Mouse (Mus musculus): ENCODE results near the gene Plscr5.
"Not testable (repeated sequence)": the region's sequence is repeated elsewhere in the genome, so short reads cannot be mapped to it uniquely, and the experiment has no call there.

Plscr5 gene

DNA sequence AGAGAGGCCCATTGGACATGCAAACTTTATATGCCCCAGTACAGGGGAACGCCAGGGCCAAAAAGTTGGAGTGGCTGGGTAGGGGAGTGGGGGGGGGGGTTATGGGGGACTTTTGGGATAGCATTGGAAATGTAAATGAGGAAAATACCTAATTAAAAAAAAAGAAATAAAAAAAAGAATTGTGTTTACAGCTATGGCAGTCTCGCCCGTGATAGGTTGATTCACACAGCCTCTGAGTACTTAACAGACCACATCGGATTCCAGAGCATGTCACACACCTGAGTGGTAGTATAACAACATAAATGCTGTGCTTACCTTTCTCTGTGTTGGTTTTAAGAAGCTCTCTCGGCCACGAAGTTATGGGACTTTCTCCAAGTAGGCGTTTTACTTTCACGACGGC, at the start of gene Plscr5:
Gene Plscr5 (plus strand): TSS at position 301 of the 400 bp plus-strand sequence.
- DNase-seq, result not testable (repeated sequence)

DNA sequence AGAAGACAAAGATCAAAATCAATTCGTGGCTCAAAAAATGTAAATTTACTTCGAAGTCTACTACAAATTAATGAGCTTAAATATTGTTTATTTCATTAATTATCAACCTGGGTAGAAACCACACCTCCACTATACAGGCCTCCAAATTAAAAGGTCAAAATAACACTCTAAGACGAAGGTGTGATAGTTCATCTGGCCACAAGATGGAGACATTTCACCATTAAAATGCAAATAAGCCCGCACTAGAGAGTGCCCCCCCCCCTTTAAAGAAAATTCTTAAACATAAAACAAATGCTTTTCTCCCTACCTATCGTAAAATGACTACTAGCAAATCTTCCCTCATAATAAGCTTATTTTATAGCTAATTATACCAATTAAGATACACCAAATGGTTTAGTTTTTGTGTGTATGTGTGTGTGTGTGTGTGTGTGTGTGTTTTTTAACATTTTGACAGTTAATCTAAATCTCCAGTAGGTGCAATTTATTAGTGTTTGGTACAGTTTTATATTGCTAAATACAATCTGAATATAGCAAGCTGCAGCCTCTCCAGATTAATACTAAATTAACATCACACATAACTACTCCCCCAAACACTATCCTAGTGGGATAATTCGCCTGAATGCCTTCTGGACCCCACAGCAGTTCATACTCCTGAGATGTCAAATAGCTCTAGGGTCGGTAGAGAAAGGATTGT, 45.0 kb upstream of the Plscr5 start:
- DNase-seq, result peak; percentile 47

DNA sequence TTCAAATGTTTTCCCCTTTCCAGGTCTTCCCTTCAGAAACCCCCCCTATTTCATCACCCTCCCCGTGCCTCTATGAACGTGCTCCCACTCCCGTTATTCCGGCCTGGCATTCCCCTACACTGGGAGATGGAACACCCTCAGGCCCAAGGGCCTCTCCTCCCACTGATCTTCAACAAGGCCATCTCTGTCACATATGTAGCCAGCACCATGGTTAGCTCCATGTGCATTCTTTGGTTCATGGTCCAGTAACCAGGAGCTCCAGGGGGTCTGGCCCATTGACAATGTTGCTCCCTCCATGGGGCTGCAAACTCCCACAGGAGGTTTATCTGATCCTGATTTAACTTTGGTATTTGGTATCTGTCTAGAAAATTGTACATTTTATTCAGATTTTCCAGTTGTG, 30.5 kb upstream of the Plscr5 start:
- peak; percentile 6 for DNase-seq

DNA sequence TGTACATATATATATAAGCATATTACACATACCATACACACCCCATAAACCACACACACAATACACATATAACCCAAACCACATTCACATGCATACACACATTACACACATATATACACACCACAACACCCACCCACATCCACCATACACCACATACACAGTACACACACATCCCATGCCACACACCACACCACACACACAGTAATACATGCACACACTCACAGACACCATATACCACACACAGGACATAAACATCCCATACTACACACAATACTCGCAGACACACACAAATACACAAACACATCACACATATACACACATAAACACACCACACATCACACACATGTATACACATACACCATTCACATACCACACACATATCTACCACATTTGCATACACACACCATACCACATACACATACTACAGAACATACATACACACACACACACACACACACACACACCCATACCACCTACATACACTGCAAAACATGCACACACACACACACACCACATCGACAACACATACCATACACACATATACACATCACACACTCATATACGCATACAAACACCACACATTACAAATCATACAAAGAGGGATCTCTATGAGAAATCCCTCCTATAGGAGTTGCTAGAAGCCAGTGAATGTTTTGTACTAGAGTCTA, 19.3 kb upstream of the Plscr5 start:
- DNase-seq, result no peak

DNA sequence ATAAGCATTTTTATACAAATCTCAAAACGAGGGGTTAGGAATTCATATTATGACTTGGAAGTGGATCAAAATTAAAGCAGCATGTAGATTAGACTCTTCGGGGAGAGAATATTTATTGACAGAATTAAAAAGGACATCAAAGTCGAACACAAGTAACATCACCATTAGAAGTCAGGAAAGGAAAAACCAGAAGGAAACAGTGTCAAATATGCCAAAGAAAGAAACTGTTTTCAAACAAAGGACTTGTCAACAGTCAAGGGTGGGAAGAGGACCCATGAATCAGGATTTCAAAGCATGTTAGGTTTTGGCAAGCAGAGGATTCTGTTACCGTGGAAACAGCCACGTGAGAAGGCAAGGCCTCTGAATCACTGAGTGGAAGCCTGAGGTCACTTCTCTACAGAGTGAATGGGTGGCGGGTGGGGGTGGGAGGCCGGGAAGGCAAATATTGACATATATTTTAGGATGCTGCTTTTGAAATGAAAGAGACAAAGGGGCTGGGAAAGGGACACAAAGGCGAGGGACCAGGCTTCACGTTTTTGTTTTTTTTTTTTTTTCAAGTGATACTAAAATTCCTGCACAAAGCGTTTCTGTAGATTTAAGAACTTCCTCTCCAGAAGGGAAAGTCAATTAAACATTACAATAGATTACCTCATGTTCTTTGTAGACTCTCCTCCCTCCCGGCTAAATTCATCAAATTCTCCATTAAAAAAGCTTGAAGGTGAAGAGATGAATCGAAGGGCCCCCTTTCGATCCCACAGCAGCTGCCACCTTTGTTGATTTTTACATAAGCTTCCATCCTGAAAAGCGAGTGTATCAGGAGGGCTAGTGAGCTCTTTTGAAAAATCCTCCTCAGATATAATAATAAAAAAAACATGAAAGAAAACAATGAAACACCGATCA, 18.3 kb upstream of the Plscr5 start:
- peak; percentile 9 for DNase-seq

DNA sequence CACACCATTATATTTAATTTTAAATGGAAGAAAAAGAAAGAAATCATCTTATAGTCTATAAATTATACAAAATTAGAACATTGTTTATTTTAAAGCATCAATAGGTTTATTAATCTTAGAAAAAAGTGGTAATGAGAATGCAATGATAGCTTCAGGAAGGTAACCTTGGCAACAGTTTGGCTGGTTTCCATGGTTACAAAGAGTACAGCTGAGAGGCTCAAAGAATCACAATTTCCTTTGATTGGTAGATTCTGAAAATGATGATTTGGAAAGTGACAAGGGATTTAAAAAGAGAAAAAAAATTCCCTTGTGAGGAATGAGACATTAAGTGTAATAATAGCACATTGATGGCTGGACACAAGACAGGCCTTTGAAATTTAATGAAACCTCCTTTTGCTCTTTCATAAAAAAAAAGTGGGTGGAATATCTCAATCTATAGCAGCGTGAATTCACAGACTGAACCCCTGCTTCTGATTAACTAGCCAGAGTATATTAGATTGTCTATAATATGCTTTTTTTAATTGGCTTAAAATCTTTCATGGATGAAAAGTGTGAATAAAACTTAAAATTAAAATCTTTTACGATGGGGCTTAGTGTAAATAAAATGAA, 13.8 kb upstream of the Plscr5 start:
- DNase-seq, result no peak

DNA sequence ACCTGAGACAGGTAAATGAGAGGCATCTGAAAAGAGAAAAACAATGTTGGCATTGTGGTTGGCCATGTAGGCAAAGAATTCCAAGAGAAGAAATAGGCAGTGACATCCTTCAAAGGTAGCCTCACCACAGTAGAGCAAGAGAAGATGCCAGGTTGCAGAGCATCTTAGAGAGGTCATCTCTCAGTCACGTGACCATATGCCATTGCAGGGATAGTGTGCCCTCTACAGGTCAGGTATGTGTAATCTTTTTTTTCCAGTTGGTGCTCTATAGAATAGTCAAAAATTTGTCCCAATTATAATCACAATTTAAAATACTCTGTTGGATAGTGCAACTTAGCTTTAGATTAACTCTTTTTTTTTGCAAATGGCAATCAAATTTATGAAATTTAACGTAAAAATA, 1.4 kb upstream of the Plscr5 start:
- DNase-seq, result no peak

DNA sequence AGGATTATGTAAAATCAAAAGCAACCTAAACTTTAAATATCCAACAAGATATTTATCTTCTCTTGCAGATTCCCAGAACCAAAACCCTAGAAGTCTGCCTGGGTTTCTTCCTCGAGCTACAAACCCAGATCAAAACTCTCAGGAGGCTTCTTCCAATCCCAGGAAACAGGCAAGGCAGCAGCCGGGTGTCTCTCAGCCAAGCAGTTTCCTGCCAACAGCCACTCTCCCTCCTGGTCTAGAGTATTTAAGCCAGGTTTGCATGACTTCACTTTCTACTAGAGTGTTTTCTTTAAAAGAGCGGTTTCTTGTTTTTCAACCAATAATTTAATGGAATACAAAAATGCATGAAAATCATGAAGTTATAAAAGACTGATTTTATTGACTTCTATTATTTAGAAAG, 5.7 kb downstream of the Plscr5 start:
- no peak for DNase-seq

DNA sequence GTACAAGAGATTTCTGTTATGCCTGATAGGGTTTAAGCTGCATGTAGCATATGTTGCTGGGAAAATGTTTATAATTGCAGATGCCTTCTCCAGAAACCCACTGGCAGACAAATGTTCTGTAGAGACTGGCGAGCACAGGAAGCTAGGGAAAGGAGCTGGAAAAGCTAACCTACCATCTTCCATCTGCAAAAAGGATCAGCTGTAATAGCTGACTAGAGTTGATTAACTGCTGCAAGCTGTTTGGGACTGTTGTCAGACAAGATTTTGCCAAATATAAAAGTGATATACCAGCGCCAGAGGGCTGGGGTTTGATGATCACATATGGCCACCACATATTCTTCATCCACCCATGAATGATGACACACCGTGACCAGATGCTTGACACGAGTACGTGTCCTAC, 6.8 kb downstream of the Plscr5 start:
- no peak for DNase-seq

DNA sequence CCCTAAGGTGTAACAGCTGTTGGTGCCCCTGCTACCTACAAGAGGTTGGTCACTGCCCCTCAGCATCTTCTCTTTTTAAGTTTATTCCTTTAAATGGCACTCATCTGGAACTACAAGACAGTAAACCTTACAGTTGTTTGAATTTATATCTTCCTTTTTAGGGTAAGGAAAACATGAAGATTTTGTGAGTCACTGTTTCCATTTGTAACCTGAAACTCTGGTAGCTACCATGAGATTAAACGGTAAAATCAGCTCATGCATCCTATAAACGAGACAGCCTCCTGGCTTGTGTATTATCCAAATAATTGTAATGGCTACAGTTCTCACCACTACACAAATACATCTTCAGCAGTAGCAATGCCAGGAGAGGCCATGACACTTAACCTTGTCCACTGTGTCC, 11.7 kb downstream of the Plscr5 start:
- no peak for DNase-seq

DNA sequence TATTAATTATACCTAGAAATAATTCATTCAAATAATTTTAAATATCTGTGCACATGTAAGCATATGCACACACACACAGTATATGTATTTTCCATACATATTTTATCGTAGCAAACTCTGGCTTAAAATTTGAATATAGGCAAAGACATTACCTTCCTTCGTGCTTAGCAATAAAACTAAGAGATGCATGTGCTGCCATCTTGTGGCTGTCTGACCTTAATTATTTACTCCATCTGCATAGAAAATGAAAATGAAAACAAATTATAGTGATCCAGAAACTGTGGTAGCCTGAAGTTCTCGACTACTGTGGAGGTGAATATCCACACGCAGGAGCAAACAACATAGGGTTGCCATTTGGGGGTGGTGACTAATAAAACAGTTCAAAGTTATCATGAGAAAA, 14.6 kb downstream of the Plscr5 start:
- peak; percentile 70 for DNase-seq

DNA sequence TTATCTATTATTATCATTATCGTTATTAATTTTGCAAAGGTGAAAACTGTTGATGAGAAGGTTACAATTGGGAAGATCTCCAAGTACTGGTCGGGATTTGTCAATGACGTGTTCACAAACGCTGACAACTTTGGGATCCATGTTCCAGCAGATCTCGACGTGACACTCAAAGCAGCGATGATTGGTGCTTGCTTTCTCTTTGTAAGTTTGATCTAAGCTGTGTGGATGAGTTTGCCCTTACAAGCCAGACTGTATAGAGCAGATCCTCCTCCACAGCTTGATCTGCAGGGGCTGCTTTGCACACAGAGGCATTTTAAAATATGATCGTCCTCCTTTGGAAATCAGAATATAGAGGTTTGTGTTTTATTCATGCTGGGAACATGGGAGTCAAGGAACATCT, 15.0 kb downstream of the Plscr5 start:
- DNase-seq, result no peak

DNA sequence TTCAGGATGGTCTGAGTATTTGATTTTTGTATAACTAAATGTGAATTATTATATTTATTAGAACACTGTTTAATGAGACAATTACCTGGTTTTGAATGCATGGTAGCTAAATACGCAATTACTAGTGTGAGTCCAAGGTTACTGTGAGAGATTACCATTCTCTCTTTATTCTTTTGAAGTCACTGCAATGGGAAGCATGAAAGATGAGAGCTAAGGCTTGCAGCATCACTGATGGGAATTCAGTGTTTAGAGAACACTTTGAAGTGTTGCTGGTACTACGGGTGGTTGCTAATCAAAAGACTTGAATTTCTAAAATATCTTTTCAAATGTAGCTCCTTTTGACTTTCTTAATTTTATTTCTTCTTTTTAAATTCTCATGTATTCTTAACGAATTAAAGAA, 17.1 kb downstream of the Plscr5 start:
- DNase-seq, result no peak

DNA sequence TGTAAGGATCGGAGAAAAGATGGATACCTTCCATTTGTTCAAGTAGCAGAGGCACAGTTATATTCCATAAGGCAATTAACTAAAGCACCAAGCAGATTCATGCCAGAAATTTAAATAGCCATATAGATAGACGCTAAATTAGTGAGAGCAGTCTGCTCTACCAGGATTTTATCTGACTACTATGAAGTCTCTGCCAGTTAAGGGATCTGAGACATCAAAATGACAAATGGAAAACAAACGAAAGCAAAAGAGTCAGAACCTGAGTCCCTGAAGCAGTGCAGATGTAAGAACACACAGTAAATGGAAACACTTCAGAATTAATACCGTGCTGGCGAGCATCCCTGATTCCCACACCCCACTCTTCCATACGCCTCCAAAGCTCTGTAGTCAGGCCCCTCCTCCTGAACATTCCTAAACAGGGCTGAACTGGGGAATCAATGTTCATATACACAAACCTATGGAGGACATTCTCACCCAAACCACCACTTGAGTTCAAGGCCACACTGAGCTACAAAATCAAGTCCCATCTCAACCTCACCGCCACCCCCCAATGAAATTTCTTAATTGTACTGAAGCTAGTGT, 17.7 kb downstream of the Plscr5 start:
- no peak for DNase-seq

DNA sequence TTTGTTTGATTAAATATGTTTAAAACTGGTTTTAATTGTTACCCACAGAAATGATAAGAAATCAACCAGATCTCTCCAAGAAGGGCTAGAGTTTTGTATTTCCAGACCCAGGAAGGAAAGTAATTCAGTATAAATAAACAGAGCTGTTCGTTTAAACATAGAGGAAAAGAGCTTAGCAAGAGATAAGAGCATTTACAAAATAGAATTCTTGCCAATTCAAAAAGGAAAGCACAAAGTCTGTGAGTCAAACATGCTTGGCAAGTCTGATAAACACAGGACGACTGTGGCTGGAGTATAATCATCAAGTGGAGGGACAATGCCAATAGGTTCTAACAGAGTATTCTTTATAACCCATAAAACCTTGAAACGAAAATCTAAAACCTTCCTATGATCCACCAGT, 18.3 kb downstream of the Plscr5 start:
- no peak for DNase-seq

DNA sequence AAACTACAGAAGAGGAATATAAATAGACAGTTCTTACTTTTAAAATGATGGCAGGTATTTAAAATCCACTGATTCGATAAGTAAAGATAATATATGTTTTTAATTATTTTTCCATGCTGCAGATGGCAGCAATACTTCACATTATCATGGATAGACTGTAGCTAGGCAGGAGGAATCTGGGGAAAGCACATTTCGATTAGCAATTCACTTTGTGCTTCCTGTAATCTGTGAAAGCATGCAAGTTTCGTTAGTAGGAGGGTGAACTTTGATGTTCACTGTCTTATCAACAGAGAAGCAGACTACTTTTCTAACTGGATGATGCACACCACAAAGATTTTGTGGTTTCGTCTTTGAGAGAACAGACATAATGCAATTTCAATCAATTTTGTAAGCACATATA, 24.7 kb downstream of the Plscr5 start:
- peak; percentile 50 for DNase-seq

DNA sequence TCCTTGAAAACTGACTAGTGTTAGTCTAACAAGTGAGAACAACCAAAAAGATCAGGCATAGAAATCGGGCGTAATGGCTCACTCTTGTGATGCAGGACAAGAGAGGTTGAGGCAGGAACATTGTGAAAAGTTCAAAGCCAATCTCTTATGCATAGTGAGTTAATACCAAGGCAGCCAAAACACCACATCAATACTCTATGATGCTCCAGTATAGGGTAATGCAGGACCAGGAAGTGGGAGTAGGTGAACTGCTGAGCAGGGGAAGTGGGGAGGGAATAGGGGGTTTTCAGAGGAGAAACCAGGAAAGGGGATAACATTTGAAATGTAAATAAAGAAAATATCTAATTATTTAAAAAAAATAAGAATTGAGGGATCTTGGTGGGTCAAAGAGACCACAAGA, 25.2 kb downstream of the Plscr5 start:
- DNase-seq, result no peak

DNA sequence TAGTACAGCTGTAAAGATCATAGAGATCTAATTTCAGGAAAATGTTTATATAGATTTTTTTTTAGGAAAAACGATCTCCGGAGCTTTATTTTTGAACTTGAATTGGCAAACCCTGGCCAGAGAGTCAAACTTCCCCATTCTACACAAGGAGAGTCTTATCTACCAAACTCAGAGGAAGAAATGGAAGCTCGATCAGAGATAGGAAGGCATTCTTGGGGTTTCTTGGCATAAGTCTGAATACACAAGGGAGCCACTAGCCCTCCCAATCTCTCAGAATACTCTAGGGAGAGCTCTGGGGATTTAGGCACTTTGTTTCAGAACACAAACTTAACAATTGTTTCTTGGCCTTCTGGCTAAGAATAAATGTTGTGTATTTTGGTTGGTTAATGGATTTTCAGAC, 27.4 kb downstream of the Plscr5 start:
- no peak for DNase-seq

DNA sequence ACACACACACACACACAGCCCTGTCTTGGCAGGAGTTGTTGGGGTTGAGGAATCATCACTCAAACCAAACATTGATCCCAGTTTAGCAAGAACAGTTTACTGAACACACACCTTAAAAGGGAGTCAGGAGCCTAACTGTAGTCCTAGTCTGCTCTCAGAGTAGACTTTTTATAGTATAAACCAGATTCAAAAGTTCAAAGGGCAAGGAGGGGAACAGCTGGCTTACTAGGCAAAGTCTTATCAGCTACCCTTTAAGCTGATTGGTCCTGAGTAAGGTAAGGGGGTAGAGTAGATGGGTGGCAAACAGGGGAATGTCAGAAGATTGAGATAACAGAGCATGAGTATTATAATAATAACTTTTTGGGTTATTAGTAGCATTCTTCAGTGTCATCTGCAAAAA, 28.7 kb downstream of the Plscr5 start:
- DNase-seq, result no peak

DNA sequence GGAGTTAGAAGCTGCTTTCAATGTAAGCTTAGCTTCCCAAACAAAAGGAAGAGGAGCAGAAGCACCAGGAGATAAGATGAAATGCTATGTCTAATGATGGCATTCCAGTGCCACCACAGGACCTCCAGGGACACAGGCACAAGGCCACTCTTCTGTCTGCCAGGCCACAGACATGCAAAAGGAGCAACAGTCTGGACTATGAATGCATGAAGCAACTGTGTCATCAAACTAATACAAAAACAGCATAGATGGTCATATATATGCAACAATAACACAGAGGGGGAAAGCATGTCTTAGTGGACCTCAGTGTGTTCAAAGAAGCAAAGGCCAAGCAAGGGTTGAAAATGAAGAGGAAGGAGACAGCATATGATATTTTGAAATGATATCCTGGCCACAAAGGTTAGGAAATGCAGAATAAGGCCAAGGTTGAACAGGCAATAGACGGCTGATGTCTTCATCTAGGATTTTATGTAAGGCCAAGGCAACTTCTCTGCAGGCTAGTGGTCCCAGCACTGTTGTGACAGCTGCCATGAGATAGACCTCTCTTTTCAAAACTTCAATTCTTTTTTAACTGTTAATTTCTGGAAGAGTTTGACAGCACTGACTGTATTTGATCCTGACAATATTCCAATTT, 32.0 kb downstream of the Plscr5 start:
- DNase-seq, result no peak

DNA sequence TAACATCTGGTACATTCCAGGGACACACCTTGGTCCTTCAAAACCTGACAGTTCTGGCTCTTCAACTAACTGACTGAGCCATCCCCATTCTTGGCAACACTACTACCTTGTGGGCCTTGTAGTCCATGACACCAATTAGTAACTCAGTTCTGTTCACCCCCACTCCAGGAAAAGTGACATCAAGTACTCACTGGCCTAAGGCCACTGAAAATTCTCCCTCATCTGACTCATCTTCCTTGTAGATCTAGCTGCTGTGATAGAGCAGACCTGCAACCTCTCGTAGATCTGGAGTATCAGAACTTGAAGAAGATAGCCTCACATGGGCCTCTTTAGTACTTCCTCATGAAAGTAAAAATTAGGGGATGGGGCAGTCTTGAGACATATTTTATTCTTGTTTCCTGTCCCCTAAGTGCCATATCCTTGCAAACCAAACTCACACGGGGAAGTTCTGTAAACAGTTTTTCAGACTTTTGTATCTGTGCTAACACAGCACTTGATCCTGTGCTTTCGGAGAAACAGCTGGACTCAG, 33.5 kb downstream of the Plscr5 start:
- DNase-seq, result no peak

DNA sequence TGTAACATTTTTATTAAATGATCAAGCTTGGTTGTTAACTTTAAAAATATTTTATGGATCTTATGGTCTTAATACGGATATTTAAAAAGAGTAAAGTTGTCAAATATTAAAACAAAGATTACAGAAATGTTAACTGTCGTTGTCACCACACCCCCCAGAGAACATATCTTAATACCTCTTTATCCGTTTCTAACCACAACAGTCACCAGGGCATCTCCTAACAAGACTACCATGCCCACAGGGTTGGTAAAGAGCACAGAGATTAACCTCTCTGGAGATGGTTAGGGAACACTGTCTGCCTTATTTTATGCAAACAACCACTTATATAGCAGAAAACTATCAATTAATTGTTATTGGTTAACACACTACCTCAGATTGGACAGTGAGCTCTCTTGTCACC, 34.1 kb downstream of the Plscr5 start:
- no peak for DNase-seq
